Mouse (Mus musculus) R1 (cell line): ENCODE data around the gene Tlk1.
A peak's percentile ranks its signal among the peaks of the same experiment; 100 is the strongest.

ENCODE experiments used
- DNase-seq: peaks from one replicate; pipeline ENCODE4 v3.0.0-alpha.2; 2018; ENCODE audit warnings: low read depth, low spot score

Tlk1 gene

DNA sequence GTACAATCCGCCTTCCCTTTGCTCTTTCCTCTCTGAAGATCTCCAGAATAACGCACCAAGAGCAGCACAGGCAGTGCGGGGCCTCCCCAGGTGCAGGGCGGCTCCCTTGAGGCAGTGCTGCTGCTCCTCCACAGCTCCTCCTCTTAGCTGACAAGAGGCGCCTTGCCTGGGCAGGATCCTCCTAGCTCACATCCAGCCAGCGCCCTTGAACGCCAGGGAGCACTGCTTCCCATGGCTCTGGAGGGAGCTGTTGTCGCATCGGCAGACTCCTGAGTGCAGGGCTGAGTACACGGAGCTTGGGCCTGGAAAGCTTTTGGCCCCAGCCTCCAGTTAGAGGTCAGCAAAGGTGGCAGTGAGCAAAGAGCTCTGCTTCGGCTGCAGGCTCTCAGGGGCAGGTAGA, 135.3 kb downstream of the Tlk1 start:
- DNase-seq = peak; percentile 84

DNA sequence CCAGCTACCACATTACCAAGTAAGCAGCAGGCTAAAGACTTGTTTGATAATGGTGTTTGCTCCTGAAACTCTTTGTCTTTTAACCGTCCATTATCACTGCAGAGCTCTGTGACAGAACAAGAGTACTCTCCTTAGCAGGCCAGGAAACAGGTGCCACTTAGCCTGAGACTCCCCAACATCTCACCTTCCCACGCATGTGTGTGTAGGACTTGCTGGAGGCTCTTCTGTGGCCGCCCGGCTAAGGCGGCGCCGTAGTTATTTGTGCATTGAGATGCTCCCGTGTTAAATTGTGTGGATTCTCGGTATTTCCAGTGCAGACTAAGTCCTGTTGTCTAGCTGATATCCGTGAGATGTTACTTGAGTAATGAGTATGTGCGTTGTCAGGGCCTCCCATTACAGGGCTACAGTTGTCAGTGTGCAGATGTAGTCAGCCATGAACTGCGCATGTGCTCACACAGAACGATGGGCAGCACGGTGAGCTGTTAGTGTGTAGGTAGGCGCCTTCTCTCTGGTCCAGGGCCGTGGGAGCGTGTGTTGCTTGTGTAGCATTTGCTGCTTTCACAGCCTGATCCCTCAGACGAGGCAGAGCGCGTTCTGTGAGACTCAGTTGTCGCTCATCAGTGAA, 137.0 kb downstream of the Tlk1 start:
- DNase-seq = peak; percentile 16

DNA sequence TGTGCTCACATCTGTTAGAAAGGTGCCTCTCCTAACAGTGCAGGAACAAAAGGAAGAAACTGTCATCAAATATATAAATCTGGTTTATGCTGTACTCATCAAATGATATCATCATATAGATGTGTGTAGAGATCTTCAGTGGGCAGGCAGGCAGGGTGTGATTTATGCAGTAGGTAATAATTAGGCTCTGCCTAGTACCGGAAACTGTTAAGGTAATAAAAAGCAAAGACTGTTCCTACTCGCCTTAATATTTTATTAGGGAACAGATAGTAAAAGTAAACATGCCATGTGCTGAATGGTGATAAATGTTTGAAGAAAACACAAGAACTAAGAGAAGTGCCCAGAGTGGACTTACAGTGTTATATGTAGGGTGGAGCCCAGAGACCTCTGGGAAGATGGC, 143.2 kb downstream of the Tlk1 start:
- no peak for DNase-seq

DNA sequence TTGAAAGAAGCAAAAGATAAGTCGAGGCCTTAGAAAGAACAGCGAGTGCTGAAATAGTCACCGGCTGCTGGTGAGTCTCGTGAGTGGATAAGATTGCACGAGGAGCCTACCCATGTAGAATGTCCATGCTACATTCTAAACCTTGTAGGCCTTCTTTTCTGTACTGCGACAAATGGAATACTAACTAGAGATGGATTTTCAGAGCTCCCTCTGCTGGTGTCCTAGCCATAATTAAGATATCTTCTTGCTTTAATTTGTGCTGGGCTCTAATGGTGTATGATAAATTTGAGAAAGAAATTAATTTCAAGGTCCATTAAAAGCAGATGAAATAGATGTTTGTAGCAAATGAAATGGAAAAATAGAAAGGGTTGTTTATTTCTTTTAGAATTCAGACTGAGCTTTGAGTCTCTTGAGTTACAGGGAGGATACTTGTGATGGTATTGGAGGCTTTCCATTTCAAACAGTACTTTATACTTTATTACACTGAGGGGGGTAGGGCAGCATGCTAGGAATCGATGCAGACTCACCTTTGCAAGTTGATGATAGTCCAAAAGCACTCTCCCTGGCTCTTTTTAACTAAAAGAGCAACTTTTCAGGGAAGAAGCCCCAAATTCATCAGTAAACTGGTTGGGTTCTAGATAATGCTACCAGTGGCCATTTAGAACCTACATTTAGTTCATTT, 151.9 kb downstream of the Tlk1 start:
- DNase-seq = peak; percentile 17

DNA sequence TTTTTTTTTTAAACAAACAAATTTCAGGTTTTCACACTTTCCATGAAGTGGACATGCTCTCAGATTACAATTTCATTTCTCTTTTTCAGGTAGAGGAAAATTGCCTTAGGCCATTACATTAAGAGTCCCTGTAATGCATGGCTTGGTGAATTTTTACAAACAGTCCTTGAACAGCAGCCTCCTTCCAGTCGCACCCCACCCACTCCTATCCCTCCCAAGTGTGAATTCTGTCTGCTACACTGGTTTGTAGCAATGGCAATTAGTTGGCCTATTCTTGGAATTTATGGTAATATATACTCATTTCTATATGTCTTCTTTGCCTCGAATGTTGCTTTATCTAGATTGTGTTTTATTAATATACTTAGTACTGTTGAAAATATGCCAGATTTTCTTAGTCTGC, 153.1 kb downstream of the Tlk1 start:
- no peak for DNase-seq

DNA sequence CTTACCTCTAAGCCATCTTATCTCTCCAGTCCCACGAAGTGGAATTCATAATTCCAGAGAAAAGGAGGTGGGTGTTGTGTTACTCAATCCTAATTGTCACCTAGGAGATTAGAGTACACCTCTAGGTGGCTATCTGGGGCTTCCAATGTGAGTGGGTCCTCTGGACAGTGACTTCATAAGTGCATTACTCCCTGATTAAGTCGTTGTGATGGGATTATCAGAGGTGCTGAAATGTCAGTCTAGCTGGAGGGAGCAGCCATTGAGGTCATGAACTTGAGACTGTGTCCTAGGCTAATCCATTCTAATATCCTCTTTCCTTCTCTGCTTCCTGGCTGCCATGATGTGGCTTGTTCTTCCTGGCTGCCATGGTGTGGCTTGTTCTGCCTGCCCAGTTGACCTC, 155.6 kb downstream of the Tlk1 start:
- no peak for DNase-seq

DNA sequence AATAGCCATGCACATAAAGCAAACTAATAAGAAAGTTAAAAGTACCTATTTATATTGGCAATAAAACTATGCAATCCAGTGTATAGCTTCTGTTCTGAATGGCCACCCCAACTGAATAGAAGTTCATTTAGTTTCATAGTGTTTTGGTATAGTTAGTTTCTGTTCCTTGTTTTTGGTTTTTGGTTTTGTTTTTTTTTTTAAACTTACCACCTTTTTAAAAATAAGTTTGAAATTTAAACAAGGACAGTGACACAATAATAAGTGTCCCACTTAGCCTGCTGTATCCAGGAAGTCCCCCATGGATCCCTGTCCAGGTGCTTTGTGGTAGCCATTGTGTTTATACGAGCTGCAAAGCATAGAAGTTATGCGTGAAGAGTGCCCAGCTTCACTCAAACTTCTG, 156.3 kb downstream of the Tlk1 start:
- no peak for DNase-seq

DNA sequence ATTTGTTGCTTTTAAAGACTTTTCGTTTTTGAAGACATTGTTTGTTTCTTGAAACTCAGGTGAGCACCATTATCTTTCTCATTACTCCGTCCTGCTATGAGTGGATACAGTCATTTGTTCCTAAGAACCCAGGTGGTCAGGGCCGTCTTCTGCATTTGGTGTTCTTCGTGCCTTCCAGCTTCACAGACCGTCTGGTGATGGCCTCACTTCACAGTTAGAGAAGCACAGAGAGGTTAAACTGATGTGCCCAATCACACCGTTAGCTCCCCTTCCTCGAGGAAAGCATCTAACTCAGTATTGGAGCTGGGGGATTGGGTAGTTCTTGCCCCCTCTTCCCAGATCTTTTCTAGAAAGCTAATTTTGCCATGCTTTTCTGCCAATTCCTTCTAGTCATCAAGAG, 158.5 kb downstream of the Tlk1 start:
- DNase-seq = no peak

DNA sequence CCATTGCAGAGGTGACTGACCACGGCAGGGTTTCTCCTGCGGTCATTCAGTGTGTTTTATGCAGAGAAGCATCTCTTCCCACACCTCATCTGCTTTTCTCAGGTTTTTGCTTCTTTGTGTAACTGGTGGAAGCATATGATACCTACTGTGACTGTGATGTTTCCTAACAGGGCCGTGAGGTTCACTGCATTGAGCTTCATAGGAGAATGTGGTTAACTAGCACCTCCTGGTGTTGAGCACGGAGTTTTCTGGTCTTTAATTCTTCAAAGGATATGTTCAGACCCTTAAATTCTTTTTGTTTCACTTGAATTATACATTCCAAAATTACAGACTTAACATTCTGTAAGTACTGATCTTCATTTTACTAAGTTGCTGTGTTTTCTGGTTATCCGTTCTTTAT, 161.8 kb downstream of the Tlk1 start:
- peak; percentile 50 for DNase-seq
